Mouse (Mus musculus) cortical plate, adult 2 months (tissue): ENCODE data around the gene Cdon.

Experiments
- CTCF ChIP-seq: fragments of 200-500 bp; IDR thresholded peaks from 2 replicates; pipeline ENCODE4 v1.5.1; 2011; ENCODE audit warnings: mild to moderate bottlenecking, control low read depth, low read length; ENCODE audit not compliant: insufficient read depth; ENCODE audit errors: extremely low read depth
- POLR2A ChIP-seq: fragments of 200-500 bp; IDR thresholded peaks from 2 replicates; pipeline ENCODE4 v1.6.1; 2011; ENCODE audit warnings: mild to moderate bottlenecking, low read length, control low read depth; ENCODE audit not compliant: insufficient read depth; ENCODE audit errors: extremely low read depth

GRCm38 (mm10) chr9:35377916-35378315 lies 43.0 kb upstream of the Cdon start:
- TF ChIP-seq CTCF (no peak), POLR2A (no peak)
